Mouse (Mus musculus): ENCODE data around the gene Mical2.

Gene Mical2

DNA sequence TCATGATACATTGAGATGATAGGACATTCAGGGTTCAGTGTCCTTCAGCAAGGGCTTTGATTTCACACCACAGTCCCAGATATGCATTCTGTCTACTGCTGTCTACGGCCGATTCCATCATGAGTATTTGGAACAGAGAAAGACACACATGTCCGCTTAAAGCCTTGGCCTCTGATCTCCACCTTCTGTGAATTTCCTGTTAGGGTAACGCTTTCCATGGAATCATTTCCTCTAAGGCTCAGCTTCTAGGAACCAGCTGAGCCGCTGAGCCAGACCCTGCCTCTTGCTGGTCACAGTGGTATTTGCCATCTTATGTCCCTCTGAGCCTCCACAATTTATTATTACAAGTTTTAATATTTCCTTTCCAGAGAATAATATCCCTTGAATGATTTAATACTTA lies 87.6 kb downstream of the Mical2 start:
- DNase-seq (ENCODE audit: low read depth, low spot score) = no peak

DNA sequence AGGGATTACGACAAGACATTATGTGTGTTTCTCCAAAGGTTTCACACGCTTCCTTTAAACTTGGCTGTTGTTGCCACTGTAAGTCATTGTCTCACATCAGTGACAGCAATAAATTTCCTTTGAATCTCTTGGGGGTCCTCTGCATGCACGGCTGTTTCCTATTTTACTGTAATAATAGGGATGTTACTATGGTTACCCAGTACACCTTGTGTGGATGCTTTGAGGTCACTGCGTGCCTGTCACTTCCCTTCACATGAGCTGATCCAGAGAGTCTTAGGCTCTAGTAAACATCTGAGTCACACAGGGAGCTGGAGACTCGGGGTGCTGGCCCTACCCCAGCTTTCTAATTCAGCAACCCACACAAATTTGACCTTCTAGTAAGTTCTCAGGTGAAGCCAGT lies 88.0 kb downstream of the Mical2 start:
- DNase-seq (ENCODE audit: low read depth, low spot score) = no peak

DNA sequence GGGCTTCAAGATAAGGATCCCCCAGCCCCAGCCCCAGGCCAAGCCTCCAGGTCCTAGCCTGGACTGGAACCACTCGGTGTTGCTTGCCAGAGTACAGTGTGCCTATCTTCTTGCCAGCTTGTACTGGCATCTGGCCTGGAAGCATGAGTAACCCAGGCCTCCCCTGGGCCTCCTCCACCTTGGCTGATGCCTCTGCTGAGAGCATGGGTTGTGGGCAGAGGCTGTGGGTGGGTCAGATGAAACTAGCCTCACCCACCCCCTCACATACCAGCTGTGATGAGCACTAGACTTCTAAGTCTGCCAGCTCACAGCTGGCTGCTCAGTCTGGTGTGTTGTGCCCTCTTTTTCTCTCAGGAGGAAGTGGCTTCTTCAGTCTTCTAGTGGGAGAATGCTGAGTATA lies 90.6 kb downstream of the Mical2 start:
- DNase-seq (ENCODE audit: low read depth, low spot score) = peak; percentile 77

GRCm38 (mm10) chr7:112317491-112317890 lies 91.8 kb downstream of the Mical2 start:
- DNase-seq (ENCODE audit: low read depth, low spot score) = no peak

- no peak for DNase-seq (ENCODE audit: low read depth, low spot score)
Measured at GRCm38 (mm10) chr7:112318306-112318705, 92.7 kb downstream of the Mical2 start.

GRCm38 (mm10) chr7:112319419-112319818 lies 93.8 kb downstream of the Mical2 start:
- no peak for DNase-seq (ENCODE audit: low read depth, low spot score)

- DNase-seq (ENCODE audit: low read depth, low spot score) = no peak
Measured at GRCm38 (mm10) chr7:112320052-112320730, 94.5 kb downstream of the Mical2 start.

GRCm38 (mm10) chr7:112321798-112322794 lies 96.4 kb downstream of the Mical2 start:
- no peak for DNase-seq (ENCODE audit: low read depth, low spot score)

- no peak for DNase-seq (ENCODE audit: low read depth, low spot score)
Measured at GRCm38 (mm10) chr7:112324577-112324976, 98.9 kb downstream of the Mical2 start.

DNA sequence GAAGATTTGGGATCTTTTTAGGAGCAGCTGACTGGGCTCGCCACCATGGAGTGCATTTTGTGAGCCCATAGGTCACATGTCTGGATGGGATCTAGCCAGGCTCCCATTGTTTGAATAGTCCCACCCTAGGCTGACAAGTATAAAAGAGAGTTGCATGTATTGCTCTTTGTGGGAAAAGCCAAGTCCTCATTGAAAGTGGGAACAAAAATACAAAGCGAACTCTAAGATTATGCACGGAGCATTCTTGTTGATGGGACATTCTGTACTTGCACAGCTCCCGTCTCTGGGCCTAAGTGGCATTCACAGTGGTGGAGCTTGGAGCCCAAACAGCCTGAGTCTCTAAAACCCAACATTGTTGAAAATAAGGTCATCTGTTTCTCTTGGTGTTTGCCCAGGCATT lies 101.2 kb downstream of the Mical2 start:
- DNase-seq (ENCODE audit: low read depth, low spot score) = no peak

- peak; percentile 65 for DNase-seq (ENCODE audit: low read depth, low spot score)
Measured at GRCm38 (mm10) chr7:112328969-112329368, 103.3 kb downstream of the Mical2 start.

- no peak for DNase-seq (ENCODE audit: low read depth, low spot score)
Measured at GRCm38 (mm10) chr7:112329496-112329895, 103.8 kb downstream of the Mical2 start.

DNA sequence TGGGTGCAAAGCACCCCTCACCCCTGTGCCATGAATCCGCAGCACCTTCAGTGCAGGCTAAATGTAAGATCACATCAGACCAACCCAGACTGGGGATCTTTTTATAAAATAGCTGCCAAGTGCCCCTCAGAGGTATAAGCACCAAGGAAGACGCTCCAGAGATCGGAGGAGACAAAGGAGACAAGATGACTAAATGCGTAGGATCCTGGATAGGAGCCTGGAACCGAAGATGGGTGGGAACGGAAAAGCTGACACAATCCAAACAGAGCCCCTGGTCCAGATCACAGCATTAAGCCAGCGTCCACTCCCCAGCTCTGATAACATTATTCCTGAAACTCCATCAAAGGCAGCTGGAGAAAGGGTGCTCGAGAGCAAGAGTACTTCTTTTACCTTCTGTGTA lies 105.3 kb downstream of the Mical2 start:
- no peak for DNase-seq (ENCODE audit: low read depth, low spot score)

DNA sequence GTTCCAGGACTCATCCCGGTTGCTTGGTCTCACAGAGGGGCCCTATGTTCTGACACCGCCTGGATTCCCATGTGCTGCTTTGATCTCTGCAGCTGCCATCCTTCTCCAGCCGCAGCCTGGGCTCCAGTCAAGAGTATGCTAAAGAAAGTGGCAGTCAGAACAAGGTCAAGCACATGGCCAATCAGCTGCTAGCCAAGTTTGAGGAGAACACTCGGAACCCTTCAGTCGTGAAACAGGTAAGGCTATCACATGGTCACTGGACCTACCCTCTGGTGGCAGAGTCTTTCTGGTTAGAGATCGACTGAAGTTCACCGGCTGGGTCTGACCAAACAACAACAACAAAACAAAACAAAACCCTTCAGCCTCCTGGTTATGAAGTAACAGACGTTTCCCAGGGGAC lies 106.1 kb downstream of the Mical2 start:
- DNase-seq (ENCODE audit: low read depth, low spot score) = no peak

DNA sequence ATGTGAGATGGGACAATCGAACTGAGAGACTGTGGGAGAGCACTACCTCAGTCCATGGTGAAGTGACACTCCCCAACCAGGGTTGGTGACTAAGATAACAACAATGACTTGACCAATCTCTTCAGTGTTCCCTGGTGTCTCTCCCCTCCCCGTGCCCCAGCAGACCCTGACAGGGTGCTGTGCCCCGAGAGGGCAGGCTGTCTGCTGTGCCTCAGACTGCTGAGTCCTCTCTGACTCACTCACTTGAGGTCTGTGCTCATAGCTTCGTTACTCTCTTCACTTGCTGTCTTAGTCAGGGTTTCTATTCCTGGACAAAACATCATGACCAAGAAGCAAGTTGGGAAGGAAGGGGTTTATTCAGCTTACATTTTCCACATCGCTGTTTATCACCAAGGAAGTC lies 106.8 kb downstream of the Mical2 start:
- DNase-seq (ENCODE audit: low read depth, low spot score) = peak; percentile 73

GRCm38 (mm10) chr7:112333404-112333803 lies 107.7 kb downstream of the Mical2 start:
- DNase-seq (ENCODE audit: low read depth, low spot score) = no peak

DNA sequence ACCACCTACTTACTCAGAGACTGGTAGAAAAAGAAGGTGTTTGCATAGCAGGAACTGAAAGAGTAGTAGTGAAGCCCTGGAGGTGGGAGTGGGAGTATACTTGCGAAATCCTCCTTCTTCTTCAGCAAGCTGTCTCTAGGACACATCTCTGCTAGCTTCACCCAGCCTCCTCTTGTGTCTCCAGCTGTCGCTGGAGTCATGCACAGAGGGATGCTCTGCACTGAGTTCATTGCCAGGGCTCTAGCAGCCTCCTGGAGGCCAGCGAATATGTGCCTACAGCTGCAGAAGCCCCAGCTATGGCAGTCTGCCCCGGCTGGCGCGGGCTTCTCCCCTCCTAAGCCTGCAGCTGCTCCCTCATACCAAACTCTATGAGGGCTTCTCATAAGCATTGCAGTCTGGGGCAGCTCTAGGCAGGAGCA lies 110.6 kb downstream of the Mical2 start:
- no peak for DNase-seq (ENCODE audit: low read depth, low spot score)

DNA sequence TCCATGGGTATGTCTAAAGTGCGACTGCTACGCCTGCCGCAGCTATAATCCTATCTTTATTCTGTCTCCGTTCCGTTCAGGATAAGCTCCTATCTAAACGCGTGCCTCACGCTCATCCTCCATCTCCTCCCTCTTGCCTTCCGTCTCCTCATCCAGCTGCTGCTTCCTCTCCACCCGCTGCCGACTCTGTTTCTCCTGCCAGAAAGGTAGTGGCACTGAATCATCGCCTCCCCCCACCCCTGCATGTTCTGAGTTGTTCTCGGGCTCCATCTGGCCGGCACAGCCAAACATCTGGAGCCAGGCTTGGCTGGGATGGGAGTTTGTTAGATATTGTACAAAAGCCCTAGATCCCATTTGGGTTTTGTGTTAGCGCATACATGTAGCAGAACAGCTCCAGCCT lies 111.1 kb downstream of the Mical2 start:
- no peak for DNase-seq (ENCODE audit: low read depth, low spot score)

- no peak for DNase-seq (ENCODE audit: low read depth, low spot score)
Measured at GRCm38 (mm10) chr7:112337736-112338135, 112.1 kb downstream of the Mical2 start.

- DNase-seq (ENCODE audit: low read depth, low spot score) = peak; percentile 42
Measured at GRCm38 (mm10) chr7:112341052-112341451, 115.4 kb downstream of the Mical2 start.

GRCm38 (mm10) chr7:112345687-112346086 lies 120.0 kb downstream of the Mical2 start:
- DNase-seq (ENCODE audit: low read depth, low spot score) = no peak

DNA sequence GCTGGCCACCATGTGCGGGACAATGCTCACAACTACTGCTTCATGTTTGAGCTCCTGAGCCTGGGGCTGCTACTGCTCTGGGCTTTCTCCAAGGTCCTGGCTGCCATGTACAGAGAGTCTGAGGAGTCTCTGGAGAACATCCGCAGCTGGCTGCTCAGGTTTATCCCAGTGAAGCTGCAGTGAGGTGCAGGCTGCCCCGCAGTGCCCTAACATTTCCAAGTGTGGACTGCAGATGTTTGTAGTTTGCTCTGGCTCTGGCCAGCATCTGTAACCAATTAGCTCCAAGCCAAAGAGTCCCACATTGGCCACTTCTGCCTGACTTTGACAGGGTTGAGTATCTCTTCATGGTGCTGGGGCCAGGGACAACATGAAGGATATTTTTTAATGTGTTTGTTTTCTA lies 125.9 kb downstream of the Mical2 start:
- DNase-seq (ENCODE audit: low read depth, low spot score) = peak; percentile 68

DNA sequence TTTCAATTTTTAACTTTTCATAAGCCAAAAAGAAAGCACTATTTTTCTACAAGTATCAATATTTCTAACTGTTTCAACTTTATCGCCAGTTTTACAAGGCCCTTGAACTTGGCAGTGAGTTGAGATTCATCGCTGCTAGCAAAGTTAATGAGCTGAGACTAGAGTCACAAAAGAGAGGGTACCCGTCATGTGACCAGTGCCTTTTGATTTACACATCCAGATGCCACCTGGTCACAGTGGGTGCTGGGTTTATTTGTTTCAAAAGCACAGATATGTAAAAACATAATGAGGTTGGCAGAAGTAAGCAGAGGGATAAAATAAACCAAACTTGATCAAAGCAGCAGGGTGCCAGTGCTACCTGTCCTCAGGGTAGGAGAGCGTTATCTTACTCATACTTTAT lies 126.3 kb downstream of the Mical2 start:
- DNase-seq (ENCODE audit: low read depth, low spot score) = no peak
